Mouse (Mus musculus): ENCODE results near the gene Pde4dip. TPM values are rescaled to one million over a fixed set of nuclear protein-coding genes. Genes with fewer than 3 reads are reported as not detected.

Gene Pde4dip
- total and polyA plus RNA-seq, 3 experiments: 1,061 to 1,897 (median 1,629) TPM

DNA sequence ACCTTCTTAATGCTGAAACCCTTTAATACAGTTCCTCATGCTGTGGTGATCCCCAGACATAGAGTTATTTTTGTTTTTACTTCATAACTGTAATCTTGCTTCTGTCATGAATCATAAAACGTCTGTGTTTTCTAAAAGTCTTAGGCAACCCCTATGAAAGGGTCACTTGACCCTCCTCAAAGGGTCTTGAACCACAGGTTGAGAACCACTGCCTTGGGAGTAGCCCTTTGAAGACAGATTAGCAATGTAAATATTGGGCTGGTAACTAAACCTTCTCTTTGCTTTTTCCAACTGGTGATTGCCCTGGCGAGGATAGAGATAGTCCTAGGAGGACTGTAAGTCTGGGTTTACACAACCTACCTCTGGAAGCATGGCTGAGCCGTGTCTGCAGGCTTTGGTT is 187.3 kb downstream of the Pde4dip start:
- no peaks in the 10 kb centered on the region for H3K79me2 ChIP-seq (replicated peaks; ENCODE audit: control insufficient read depth, insufficient read depth, low read length)
- WGBS: 57% methylated on average over 3 of the region's 3 CpGs
- peaks cover 2% of the 10 kb centered on the region; the same call in 1 of the 2 replicates for H3K36me3 ChIP-seq (ENCODE audit: control insufficient read depth, insufficient read depth, low read length)

DNA sequence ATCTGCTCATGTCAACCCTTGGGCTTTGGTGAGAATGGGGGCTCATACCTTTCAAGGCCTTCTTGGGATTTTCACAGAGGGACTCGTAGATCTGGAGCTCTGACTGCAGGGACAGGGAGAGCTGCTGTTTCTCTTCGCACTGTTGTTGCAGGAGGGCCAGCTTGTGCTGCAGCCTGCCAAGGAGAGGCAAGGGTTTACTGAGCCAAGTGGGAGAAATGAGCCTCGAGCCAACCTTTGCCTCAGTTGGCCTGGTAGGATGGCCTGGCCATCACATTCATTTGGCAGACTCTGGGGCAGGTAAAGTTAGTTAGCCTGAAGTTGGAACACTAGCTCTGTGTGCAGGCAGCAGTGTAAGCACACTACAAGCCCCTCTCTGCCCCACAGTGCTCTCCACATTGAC is 189.4 kb downstream of the Pde4dip start:
- Histone ChIP-seq H3K4me3 (no peak overlapping the region), H3K36me3 (ENCODE audit: control insufficient read depth, insufficient read depth, low read length) (peaks cover 2% of the 10 kb centered on the region; the same call in 1 of the 2 replicates), H3K27ac (no peak overlapping the region), H3K4me1 (ENCODE audit: control insufficient read depth, insufficient read depth, low read length) (no peaks in the 10 kb centered on the region), H3K27me3 (ENCODE audit: control insufficient read depth, insufficient read depth, low read length) (no peaks in the 10 kb centered on the region), H3K9ac (ENCODE audit: low read depth, low read length) (no peak overlapping the region), H3K79me2 (replicated peaks; ENCODE audit: control insufficient read depth, insufficient read depth, low read length) (no peaks in the 10 kb centered on the region)
- intact Hi-C loops (cut with DNase I): no loop called here
- WGBS: 50% methylated on average over 3 of the region's 3 CpGs
- peak in 1 of 2 experiments; percentile 22 for DNase-seq
- no peak for TF ChIP-seq CTCF (IDR thresholded peaks at IDR 0.05)
- TF ChIP-seq EP300 (IDR thresholded peaks at IDR 0.05; ENCODE audit: insufficient read depth, low read depth, low read length): no peak
- TF ChIP-seq POLR2A (IDR thresholded peaks at IDR 0.05; ENCODE audit: insufficient read depth, low read depth, low read length): no peak

More for the DNA sequence above, 187.3 kb downstream of the Pde4dip start:
- no peaks in the 10 kb centered on the region for H3K27me3 ChIP-seq (ENCODE audit: control insufficient read depth, insufficient read depth, low read length)
- no peak for TF ChIP-seq POLR2A (IDR thresholded peaks at IDR 0.05; ENCODE audit: insufficient read depth, low read depth, low read length)
- no peak for DNase-seq
- H3K9ac ChIP-seq (ENCODE audit: low read depth, low read length): no peak overlapping the region
- intact Hi-C loops (cut with DNase I): no loop called here
- no peaks in the 10 kb centered on the region for H3K4me1 ChIP-seq (ENCODE audit: control insufficient read depth, insufficient read depth, low read length)
- no peak overlapping the region for H3K27ac ChIP-seq
- no peak overlapping the region for H3K4me3 ChIP-seq

DNA sequence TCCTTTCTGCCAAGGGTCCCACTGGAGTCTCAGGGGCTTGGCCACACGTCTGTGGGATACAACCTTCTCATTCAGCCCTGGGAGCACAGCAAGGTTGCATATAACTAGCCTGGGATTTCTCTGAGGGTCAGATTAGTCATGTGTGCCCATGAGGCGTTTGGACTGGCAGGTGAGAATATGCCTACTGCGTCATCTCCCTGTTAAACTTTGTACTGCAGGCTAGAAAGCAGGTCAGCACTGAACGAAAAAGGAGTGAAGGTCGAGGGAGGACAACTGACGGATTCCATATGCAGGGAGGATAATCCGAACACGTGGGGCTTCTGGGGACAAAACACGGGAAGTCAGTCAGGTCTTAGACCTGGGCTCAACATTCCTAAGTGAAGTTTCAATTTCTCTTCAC is 191.2 kb downstream of the Pde4dip start:
- Histone ChIP-seq H3K9ac (ENCODE audit: low read depth, low read length) (no peak overlapping the region), H3K4me1 (ENCODE audit: control insufficient read depth, insufficient read depth, low read length) (no peaks in the 10 kb centered on the region), H3K79me2 (replicated peaks; ENCODE audit: control insufficient read depth, insufficient read depth, low read length) (no peaks in the 10 kb centered on the region), H3K4me3 (no peak overlapping the region), H3K27me3 (ENCODE audit: control insufficient read depth, insufficient read depth, low read length) (no peaks in the 10 kb centered on the region), H3K36me3 (ENCODE audit: control insufficient read depth, insufficient read depth, low read length) (peaks cover 2% of the 10 kb centered on the region; the same call in 1 of the 2 replicates), H3K27ac (no peak overlapping the region)
- WGBS: 61% methylated on average over 9 of the region's 9 CpGs
- intact Hi-C loops (cut with DNase I): no loop called here
- TF ChIP-seq EP300 (IDR thresholded peaks at IDR 0.05; ENCODE audit: insufficient read depth, low read depth, low read length) (no peak), POLR2A (IDR thresholded peaks at IDR 0.05; ENCODE audit: insufficient read depth, low read depth, low read length) (no peak)
- DNase-seq: no peak

DNA sequence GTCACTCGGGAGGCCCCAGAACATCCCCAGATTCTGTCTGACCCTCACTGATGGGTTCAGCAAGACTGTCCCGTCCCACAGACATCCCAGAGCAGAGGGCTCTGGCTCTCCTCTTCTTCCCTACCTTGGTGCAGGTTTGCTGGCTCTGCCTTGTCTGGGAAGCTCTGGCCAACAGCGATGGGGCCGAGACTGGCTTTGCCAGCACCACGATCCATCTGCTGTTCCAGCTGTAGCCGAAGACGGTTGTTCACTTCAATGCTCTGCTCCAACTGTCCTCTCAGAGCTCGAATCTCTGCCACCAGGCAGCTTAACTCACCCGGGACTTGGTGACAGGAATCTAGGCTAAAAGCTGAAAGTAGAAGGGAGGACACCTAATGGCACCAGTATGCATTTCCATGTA is 191.6 kb downstream of the Pde4dip start:
- no peak for TF ChIP-seq EP300 (IDR thresholded peaks at IDR 0.05; ENCODE audit: insufficient read depth, low read depth, low read length)
- TF ChIP-seq POLR2A (IDR thresholded peaks at IDR 0.05; ENCODE audit: insufficient read depth, low read depth, low read length): no peak
- no peak for TF ChIP-seq CTCF (IDR thresholded peaks at IDR 0.05)

GRCm38 (mm10) chr3:97693806-97694205 is 194.7 kb downstream of the Pde4dip start:
- no peak overlapping the region for H3K4me3 ChIP-seq
- WGBS: 85% methylated on average over 6 of the region's 6 CpGs
- H3K4me1 ChIP-seq (ENCODE audit: control insufficient read depth, insufficient read depth, low read length): no peaks in the 10 kb centered on the region
- H3K27me3 ChIP-seq (ENCODE audit: control insufficient read depth, insufficient read depth, low read length): no peaks in the 10 kb centered on the region
- no peaks in the 10 kb centered on the region for H3K36me3 ChIP-seq (ENCODE audit: control insufficient read depth, insufficient read depth, low read length)
- no peak for DNase-seq
- intact Hi-C loops (cut with DNase I): no loop called here
- H3K27ac ChIP-seq: no peak overlapping the region
- H3K79me2 ChIP-seq (replicated peaks; ENCODE audit: control insufficient read depth, insufficient read depth, low read length): no peaks in the 10 kb centered on the region
- H3K9ac ChIP-seq (ENCODE audit: low read depth, low read length): no peak overlapping the region
- TF ChIP-seq POLR2A (IDR thresholded peaks at IDR 0.05; ENCODE audit: insufficient read depth, low read depth, low read length) (no peak), CTCF (IDR thresholded peaks at IDR 0.05) (no peak), EP300 (IDR thresholded peaks at IDR 0.05; ENCODE audit: insufficient read depth, low read depth, low read length) (no peak)

More for the DNA sequence above, 191.6 kb downstream of the Pde4dip start:
- Histone ChIP-seq H3K79me2 (replicated peaks; ENCODE audit: control insufficient read depth, insufficient read depth, low read length) (no peaks in the 10 kb centered on the region), H3K36me3 (ENCODE audit: control insufficient read depth, insufficient read depth, low read length) (peaks cover 2% of the 10 kb centered on the region; the same call in 1 of the 2 replicates), H3K27me3 (ENCODE audit: control insufficient read depth, insufficient read depth, low read length) (no peaks in the 10 kb centered on the region), H3K9ac (ENCODE audit: low read depth, low read length) (no peak overlapping the region), H3K27ac (no peak overlapping the region), H3K4me3 (no peak overlapping the region), H3K4me1 (ENCODE audit: control insufficient read depth, insufficient read depth, low read length) (no peaks in the 10 kb centered on the region)
- WGBS: 75% methylated on average over 9 of the region's 9 CpGs
- no peak for DNase-seq
- intact Hi-C loops (cut with DNase I): no loop called here

DNA sequence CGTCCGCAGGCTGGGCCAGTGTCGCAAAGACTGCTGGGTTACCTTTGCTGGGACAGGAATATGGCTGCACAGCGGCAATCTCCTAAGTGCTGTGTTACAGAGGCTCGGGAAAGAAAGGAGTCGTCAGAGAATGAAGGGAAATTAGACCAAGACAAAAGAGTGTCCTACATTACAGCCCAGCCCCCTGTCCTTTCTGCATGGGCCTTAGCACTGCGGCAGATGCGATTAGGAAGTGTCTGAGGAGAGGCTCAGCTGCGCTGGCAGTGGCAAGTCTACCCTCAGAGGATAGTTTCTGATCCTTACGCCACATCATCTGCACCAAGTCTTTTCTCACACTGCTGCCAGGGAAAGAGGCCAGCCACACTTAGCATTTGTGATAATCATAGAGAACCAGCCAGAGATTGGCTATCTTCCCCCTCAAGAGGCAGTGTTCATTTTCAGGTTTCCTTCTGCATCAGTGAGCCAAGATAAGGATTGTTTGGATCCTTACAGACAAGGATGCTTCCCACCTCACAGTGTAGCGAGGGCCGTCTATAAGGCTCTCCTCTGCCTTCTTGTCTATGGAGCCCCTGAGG is 197.0 kb downstream of the Pde4dip start:
- Histone ChIP-seq H3K9ac (ENCODE audit: low read depth, low read length) (no peak overlapping the region), H3K27ac (no peak overlapping the region), H3K4me3 (no peak overlapping the region), H3K79me2 (replicated peaks; ENCODE audit: control insufficient read depth, insufficient read depth, low read length) (no peaks in the 10 kb centered on the region), H3K4me1 (ENCODE audit: control insufficient read depth, insufficient read depth, low read length) (no peaks in the 10 kb centered on the region), H3K27me3 (ENCODE audit: control insufficient read depth, insufficient read depth, low read length) (no peaks in the 10 kb centered on the region), H3K36me3 (ENCODE audit: control insufficient read depth, insufficient read depth, low read length) (no peaks in the 10 kb centered on the region)
- intact Hi-C loops (cut with DNase I): no loop called here
- TF ChIP-seq POLR2A (IDR thresholded peaks at IDR 0.05; ENCODE audit: insufficient read depth, low read depth, low read length) (no peak), CTCF (IDR thresholded peaks at IDR 0.05) (no peak), EP300 (IDR thresholded peaks at IDR 0.05; ENCODE audit: insufficient read depth, low read depth, low read length) (no peak)
- WGBS: 59% methylated on average over 12 of the region's 12 CpGs
- DNase-seq: no peak
